Mouse (Mus musculus): Measurements from ENCODE around the gene Cadm3.

Cadm3 gene

DNA sequence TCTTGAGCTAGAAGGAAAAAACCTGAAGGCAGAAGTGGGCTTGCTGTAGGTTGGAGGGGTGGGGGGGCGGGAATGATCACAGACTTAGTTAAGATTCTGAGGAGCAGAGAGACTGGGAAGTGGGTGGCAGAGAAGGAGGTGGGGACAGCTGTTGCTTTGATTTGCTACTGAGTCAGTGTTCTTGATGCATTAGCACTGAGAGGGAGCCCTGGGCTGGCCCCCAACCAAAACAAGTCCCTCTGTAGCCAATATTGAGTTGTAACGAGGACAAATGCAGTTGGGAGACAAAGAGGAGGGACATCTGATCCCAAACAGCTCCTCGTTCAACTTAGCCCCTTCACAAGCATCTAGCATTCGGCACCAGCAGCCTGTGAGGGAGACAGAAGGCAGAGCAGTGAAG is 9.7 kb downstream of the Cadm3 start:
- DNase-seq (ENCODE audit: low spot score in 2 of 2), result peak in 1 of 2 experiments; percentile 58

DNA sequence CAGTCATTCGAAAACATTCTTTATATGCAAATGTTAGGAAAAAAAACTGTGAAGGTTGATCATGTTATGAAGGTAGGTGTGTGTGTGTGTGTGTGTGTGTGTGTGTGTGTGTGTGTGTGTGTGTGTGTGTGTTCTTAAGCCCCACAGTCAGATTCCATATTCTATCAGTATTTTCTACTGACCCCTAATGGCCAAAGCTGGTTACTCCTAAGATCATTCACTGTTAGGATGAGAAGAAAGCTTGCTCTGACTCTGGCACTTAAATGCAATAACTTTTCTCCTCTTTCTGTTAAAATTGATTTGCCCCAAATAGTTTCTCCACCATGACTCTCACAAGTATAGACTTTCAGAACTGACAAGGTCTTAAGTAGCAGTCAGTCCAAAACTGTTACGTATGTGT is 10.8 kb downstream of the Cadm3 start:
- DNase-seq (ENCODE audit: low spot score in 2 of 2), result no peak

DNA sequence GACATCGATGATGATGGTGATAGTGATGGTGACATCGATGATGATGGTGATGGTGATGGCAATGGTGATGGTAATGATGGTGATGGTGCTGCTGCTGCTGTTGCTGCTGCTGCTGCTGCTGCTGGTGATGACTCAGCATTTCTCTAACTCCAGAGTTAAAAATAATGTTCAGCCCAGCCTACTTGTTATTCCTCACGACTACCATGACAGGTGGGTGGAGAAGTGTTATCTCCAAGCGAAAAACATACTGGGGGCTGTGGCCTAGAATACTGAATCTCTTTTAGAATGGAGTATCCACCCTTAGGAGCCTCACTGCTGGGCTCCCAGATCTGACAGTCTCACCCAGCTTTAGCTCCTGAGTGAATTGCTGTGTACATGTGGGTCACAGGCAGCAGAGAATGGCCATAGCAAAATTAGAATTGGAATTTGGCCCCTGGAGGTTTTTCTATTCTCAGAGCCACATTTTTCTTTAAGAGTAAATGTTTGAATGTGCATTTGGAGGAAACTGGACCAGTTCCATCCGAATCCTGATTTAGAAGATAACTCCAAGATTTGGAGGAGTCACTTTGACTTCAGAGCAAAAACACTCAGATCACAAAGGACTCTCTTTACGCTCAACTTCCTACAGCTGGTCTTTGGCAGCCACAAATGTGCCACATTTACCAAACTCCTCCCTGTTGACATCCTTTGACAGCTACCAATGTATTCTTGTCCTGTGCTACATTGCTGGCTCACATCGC is 12.2 kb downstream of the Cadm3 start:
- DNase-seq (ENCODE audit: low spot score in 2 of 2), result peak in 1 of 2 experiments; percentile 61

DNA sequence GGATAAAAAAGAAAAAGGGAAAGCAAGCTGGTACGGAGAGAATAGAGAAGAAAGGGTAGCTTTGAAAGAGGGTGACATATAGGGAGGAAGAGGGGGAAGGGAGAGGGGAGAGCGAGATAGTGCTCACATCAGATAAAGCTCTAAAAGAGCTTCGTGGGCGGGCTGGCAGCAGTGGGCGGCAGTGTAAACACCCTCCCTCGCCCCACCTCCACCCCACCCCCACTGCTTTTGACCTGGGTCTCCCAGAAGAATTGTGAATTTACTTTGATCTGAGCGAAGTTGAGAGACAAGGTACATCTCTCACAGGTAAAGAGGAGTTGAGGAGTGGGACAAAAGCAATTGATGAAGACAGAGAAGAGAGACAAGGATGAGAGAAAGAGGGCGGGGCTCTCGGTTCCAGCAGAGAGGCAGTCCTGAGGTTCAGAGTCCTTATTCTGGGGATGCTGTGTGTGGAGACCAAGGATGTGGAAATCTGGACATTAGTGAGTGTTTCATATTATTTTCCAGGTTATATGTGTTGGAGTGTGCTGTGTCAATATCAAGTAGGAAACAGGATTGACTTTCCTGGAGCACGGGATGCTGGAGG is 17.0 kb downstream of the Cadm3 start, which contains the start of gene Aim2:
Aim2 (plus strand) TSS at position 508 of the 586 bp plus-strand sequence.
- no peak for DNase-seq (ENCODE audit: low spot score in 2 of 2)

DNA sequence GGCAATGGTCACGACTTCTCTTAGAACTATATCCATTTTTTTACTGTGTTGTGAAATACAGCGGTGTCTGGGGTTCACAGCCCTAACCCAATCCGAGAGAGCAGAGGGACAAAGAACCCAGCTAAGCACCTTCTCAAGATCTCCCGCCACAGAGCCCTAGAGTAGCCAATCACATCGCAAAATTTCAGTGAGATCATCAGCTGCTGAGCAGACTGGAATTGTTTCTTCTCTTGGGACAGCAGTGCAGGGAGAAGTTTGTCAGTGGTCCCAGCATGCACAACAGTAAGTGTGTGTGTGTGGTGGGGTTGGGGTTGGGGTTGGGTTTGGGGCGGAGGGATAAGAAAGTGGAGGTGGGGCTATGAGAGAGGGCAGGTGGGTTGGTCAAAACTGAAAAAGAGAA is 17.5 kb downstream of the Cadm3 start:
- peak in 1 of 2 experiments; percentile 65 for DNase-seq (ENCODE audit: low spot score in 2 of 2)

DNA sequence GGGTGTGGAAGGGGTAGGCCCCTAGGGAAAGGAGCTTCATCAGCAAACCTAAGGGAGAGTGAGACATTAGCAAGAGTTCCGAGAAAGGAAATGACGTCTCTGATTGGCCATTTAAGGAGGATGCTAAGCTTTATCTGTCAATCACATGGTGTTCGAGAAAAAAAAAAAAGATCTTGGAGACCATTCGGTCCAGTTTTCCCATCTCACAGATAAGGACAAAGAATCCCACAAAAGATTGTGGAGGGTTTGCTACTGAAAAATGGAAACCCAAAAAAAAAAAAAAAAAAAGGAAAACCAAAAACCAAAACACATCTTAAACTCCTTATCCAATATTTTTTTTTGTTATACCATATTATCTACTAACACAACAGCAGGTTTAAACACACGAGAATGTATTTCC is 18.3 kb downstream of the Cadm3 start:
- no peak for DNase-seq (ENCODE audit: low spot score in 2 of 2)

DNA sequence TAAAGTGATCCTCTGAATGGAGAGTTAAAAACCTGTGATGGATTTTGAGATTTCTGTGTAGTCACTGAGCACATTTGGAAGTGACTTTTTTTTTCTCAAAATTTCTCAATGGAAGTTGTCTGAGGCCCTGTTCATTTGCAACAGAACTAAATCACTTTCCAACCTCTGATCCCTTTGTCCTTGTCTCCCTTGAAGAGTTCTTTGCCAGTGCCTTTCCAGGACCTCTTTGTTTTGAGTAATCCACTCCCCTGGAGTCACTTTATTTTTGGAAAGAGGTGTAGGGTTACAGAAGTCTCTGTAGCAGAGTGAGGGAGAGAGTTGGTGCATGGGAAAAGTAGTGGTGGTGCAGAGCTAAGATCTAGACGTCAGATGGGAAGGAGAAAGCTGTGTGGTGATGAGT is 19.0 kb downstream of the Cadm3 start:
- no peak for DNase-seq (ENCODE audit: low spot score in 2 of 2)

DNA sequence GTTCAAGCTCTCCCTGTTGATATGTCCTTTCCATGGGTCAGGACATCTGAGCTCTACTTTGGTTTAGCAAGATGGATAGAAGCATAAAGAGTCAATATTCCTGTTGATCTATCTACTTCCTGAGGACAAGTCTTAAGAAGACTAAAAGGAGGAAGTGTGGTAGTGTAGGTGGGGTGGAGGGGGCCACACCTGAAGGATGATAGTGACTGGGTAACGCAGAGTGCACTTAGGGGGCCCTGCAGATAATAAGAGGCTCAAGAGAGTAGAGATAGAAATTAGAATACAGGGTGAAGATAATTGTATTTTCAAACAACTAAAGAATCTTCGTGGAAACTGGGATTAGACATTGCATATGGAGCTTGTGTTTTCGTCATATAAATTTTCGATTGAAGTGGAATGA is 22.4 kb downstream of the Cadm3 start:
- DNase-seq (ENCODE audit: low spot score in 2 of 2), result no peak

DNA sequence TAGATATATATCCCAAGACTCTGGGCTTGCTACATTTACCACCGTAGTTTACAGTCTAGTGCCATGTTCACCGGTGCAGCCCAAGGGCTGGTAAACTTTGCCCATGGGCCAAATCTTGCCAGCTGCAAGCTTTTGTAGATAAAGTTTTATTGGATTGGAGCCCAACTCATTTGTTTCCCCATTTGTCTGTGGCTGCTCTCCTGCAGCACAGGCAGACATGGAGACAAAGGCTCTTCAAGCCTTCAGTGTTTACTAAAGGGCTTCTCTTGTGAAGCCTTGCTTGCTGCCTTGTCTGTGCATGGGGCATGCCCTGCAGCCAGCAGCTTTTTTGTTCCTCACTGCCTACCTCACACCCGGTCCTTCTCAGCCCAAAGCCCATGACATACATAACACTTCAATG is 23.6 kb downstream of the Cadm3 start:
- DNase-seq (ENCODE audit: low spot score in 2 of 2), result no peak

DNA sequence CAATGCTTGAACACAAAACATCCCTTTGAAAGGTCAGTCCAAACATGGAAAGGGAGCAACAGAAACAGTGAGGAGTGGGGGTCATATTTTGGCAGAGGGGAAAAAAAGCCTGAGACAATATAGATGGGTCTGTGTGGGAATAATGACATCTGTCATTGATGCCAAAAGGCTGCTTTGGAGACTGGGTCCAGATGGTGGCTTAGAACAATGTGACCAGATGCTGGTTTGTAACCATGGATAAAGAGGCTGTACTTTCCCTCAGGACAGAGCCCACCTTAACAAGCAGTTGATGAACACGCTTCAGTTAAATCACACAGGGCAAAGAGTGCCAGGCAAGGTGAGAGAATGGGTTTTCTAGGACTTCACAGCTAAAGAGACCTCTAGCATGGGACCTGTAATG is 25.1 kb downstream of the Cadm3 start:
- DNase-seq (ENCODE audit: low spot score in 2 of 2), result no peak

DNA sequence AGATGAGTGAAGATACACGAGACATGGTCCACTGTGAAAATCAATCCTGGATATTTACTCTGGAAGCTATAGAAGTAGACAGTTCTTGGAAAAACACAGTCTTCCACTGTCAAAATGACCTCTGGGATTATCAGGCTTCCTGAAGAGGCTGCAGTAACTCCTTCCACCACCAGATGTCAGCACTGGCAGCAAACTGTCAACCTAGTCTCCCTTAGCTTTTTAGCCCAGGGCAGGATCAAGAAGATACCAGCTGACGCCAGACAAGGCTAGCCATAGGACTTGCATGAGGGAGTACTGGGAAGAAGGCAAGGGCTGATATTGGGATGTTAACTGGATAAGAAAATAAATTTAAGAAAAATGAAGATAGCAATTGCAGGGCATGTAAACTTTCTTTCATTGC is 28.0 kb downstream of the Cadm3 start:
- peak in 1 of 2 experiments; percentile 72 for DNase-seq (ENCODE audit: low spot score in 2 of 2)

DNA sequence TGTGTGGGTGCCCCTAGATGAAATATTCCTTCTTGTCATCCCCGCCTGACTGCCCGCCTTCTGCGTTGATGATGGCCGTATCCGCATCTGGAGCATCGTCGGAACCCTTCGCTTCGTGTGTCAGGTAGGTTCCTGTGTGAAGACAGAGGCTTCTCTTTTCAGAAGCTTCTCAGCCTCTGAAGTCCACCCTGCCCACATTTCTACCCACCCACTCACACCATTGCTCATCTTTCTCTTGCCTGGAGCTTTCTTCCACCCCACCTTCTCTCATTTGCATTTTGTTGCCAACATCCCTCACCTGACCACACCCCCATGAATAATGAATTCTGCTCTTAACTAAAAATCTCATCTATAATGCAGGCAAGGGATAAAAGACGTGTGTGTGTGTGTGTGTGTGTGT is 30.5 kb downstream of the Cadm3 start:
- DNase-seq (ENCODE audit: low spot score in 2 of 2), result peak; percentile 43 to 56

DNA sequence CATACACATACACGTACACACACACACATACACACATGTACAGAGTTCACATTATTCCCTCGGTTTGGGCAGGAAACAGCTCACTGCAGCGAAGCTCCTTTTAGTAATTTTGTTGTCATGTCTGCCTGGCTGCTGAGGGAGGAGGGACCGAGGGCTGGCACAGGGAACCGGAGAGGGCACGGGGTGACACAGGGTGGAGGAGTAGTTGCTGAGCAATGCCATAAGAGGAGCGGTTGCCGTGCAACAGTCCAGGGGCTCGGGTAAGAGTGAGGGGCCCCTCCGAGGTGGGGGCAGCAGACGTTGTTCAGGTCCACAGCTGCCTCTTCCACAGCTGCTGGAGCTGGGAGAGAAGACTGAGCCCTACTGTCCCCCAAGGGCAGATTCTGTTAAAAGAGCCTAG is 31.6 kb downstream of the Cadm3 start:
- no peak for DNase-seq (ENCODE audit: low spot score in 2 of 2)

DNA sequence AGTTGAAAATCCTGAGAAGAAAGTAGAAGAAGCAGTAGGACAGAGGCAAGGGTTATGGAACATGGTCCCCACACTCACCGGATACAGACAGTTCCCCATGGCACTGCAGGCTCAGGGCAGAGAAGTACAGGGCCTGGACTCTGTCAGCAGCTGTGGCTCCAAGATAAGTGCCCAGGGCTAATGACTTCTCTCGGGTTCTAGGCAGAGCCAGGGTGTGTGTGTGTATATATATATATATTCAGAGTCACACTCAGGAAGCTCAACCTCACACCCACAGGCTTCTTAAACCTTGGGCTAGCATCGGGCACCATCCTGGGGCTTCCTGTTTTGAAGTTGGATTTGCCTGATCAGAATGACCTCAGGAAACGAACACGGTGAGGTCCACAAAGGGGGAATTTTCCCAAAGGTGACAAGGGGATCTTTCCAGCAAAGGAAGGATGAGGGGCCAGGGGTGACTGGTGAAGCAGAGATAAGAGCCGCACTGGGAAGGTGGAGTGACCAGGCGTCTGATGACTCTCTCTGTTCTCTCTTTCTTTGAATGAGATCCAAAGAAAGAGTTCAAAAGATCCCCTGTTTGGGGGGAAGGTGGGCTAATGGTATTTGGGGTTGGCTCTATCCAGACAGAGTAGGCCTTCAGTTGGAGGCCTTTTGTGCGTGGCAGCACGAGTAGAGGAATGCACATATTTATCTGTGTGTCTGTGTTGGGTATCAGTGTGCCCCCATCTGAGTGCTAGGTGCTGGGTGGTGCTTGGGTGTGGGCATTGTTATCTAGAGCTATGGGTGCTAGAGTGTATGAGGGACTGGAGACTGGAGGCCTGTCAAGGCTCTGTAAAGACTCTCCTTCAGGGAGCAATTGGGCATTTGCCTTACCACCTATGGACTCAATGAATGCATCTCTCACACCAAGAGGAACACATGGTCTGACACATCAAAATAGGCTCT is 33.9 kb downstream of the Cadm3 start, which contains the start of gene Ackr1:
Ackr1 (minus strand) TSS at position 439 of the 942 bp plus-strand sequence.
- DNase-seq (ENCODE audit: low spot score in 2 of 2), result no peak

DNA sequence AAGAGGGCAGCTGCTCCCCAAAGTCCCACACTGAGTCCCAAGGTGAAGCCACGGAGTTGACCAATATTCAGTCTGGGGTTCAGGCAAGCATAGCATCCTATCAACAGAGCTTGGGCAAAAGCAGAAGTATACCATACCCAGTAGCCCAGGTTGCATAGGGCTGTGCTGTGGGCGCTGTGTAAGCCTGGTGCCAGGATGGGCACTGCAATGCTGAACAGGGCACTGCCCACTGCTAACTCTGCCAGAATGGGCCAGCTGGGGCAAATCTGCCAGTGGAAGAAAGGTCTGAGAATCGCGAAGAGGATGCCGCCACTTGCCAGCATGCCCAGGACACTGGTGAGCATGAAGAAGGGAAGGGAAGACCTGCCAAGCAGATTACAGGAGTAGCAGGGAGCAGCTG is 35.1 kb downstream of the Cadm3 start:
- DNase-seq (ENCODE audit: low spot score in 2 of 2), result no peak

DNA sequence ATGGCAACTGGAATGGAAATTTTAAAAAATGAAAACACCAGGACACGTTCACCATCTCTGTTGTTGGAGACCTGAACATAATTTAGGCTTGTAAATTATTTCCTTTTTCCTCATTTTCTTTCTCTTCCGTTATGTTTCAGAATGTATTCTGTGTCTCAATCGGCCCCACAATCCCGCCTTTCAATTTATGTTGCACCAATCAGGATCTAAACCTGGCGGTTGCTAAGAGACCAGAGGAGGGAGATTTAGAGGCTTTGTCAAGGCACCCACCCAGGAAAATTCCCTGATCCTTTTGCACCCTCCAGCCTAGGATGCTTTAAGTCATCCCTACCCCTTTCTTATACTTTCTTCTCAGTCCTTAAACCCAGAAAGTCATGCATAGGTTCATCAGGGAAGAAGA is 37.8 kb downstream of the Cadm3 start:
- no peak for DNase-seq (ENCODE audit: low spot score in 2 of 2)

DNA sequence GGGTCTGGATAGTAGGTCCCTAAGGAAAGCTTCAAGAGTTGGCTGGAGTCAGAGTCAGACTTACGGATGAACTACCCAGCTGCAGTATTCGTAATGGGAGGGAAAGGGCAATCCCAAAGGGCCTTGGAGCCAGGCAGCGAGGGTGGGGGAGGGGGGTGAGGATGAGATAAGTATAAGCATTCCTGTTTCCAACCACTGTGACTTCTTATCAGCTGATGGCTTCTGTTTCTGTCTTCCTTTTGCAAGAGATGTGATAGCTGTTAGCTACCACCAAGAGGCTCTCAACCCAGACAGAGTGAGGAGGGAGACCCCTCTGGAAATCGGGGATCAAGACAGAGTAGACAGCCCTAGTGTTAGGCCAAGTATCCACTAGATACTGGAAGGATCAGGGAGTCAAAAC is 38.3 kb downstream of the Cadm3 start:
- no peak for DNase-seq (ENCODE audit: low spot score in 2 of 2)

DNA sequence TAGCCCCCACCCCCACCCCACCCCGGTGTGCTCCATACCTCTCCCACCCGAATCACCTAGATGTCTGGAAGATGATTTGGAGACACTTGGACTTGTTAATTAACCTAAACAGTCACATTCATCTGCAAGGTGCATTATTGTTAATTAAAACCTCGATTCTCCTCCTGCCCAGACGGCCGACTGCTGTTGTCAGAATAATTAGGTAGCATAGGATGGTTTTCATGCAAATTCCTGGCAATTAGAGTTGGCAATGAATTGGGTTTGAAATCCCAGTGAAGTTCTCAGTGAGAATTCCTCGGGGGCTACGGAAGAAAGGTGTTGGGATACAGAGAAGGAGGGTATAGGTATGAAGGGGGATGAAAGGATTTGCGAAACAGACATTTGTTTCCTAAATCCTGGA is 39.0 kb downstream of the Cadm3 start:
- DNase-seq (ENCODE audit: low spot score in 2 of 2), result no peak

DNA sequence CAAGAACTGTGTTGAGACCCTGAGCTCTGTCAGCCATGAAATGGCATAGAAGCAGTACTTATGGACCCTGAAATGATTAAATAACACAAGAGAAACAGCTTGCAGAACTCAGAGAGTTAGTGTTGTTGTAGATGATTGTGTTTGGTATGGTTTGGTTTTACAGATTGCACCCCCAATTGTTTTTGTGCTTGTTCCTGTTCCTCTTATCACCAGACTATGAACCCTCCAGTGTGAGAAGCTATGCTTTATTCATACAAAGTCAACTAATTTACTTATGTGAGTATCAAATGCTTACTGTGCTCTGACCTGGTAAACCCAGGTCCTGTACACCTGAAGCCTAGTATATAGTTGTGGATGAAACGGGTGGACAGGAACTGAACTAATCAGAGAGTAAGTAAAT is 40.9 kb downstream of the Cadm3 start:
- DNase-seq (ENCODE audit: low spot score in 2 of 2), result no peak

DNA sequence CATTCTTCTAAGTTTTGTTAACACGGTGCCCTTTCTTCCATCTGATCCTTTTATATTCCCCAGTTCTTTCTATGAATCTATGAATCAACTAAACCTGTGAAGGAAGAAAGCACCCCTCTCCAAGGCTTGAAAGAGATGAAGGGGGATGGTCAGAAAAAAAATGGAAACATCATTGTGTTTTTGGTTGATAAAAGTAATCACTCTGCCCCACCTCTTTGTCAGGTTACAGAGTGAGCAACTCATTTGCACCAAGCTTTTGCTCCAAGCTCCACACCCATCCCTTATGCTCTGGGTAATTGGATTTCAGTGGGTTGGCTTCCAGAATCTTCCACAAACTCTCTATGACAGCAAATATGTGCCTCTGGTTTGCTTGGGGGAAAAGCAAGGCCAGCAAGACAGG is 42.1 kb downstream of the Cadm3 start:
- DNase-seq (ENCODE audit: low spot score in 2 of 2), result no peak

DNA sequence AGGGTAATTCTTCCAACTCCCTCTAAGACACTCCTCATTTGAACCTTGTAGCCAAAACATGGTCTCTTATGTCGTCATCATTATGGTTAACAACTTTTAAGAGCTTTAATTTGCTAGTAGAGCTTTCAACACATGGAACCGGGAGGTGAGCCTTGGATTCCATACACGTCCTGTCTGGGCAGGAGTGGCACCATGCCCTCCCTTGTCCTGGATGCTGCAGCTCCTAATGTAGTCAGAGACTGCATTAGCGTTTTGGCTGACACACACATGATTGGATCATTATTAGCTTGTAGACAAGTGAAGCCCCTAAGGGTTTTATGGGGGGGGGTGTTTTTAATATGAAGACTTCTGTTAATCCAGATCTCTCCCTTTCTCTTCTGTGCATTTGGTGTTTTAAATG is 42.5 kb downstream of the Cadm3 start:
- DNase-seq (ENCODE audit: low spot score in 2 of 2), result no peak

DNA sequence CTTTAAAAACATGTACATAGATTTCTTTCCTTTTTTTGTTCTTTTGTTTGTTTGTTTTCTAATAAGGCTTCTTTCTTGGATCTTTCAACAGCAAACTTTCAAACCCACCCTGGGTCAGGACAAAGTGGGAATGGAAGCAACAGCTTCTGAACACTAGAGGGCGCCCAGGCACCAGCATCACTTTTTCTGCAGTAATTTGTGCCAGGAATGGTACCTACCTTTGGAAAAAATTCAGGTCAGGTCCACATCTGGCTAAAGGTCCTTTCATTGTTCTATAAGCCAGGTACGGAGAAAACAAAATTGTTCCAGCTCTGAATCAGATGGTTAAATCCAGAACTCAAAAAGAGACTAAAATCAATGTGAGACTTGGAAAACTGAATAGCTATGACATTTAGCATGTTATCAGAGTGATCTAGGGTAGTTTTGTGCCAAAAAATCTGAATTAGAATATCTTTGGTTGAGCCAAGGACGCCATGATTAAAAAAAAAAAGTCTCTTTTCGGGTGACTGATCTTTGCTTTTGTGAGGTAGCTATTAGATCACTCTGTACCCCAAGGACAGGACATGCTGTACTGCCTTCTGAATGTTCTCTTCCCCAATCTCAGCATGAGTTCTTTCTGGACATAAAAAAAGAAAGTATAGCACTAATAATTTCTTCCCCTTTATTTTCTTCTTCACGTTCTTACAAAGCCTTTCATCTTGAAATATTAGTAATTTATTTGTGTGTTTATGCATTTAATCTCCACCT is 43.5 kb downstream of the Cadm3 start:
- DNase-seq (ENCODE audit: low spot score in 2 of 2), result peak in 1 of 2 experiments; percentile 54

All from left cerebral cortex, adult 9 months (tissue).